Mouse (Mus musculus): ENCODE data around the gene Kif2a.
A peak's percentile ranks its signal among the peaks of the same experiment; 100 is the strongest.

DNA sequence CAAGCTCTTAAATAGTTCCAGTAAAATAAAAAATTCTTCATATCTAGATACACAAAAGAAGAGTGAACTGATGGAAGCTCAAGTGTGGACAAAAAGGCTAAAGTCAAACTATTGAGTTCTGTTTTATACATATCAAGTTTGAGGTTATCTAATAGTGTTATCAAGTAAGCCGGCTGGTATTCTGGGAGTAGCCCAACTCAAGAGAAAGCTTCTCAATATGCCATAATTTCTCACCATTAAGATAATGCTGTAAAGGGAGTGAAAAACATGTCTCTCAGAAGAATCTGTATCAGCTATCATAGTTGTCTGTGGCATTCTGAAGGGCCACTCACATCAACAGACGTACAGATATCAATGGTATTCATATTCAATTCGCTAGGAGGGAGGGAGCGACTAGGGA lies 13.8 kb downstream of the Kif2a start:
- TF ChIP-seq EP300 (IDR thresholded peaks at IDR 0.05; ENCODE audit: low read depth in 1 of 2, low read length in 2 of 2) (peak; percentile 14 to 40; a peak in 1 of 4 replicates), POLR2A (IDR thresholded peaks at IDR 0.05; ENCODE audit: control insufficient read depth in 1 of 2, insufficient read depth in 1 of 2, low read depth in 1 of 2, low read length in 2 of 2, poor library complexity in 1 of 2) (no peak), MAX (IDR thresholded peaks at IDR 0.05; ENCODE audit: low read length) (no peak)

Data from MEL (cell line).